Comparison of ENCODE assay signal across 22 mouse cellular contexts in genomic region chr14:61523821-61524220, GRCm38 (mm10).
"Had no signal": no experiment of that assay in that cellular context is flagged by ENCODE, and none has a peak within 500 bp of the region (broad histone marks: within the 10 kb centered on the region; RNA-seq: fewer than 3 reads in every experiment).

No protein-coding gene starts in this region.

- DNase-seq: gastrocnemius, adult 2 months; gastrocnemius, postnatal 10 days; gastrocnemius, postnatal 25 days; heart, adult 18-20 months; heart, postnatal 14 days; heart, postnatal 36 days; kidney, adult 18-20 months; kidney, adult 8-10 months; kidney, postnatal 10 days; kidney, postnatal 25 days; kidney, postnatal 4 days; layer of hippocampus, postnatal 36 days; left cerebral cortex, postnatal 4 days had no signal

- H3K27ac ChIP-seq: gastrocnemius, adult 2 months; heart, embryonic 13.5 days; heart, embryonic 15.5 days; hindbrain, embryonic 13.5 days; hindbrain, embryonic 15.5 days; intestine, embryonic 15.5 days; layer of hippocampus, adult 2 months; limb, embryonic 13.5 days; limb, embryonic 15.5 days; liver, embryonic 14.5 days had no signal

- H3K27me3 ChIP-seq: heart, embryonic 13.5 days; heart, embryonic 15.5 days; hindbrain, embryonic 13.5 days; hindbrain, embryonic 15.5 days; intestine, embryonic 15.5 days; limb, embryonic 13.5 days; limb, embryonic 15.5 days had no signal

- H3K36me3 ChIP-seq: heart, embryonic 13.5 days; heart, embryonic 15.5 days; hindbrain, embryonic 13.5 days; hindbrain, embryonic 15.5 days; intestine, embryonic 15.5 days; limb, embryonic 13.5 days; limb, embryonic 15.5 days had no signal

- H3K4me1 ChIP-seq: heart, embryonic 13.5 days; heart, embryonic 15.5 days; hindbrain, embryonic 13.5 days; hindbrain, embryonic 15.5 days; intestine, embryonic 15.5 days; limb, embryonic 13.5 days; limb, embryonic 15.5 days had no signal

- H3K4me3 ChIP-seq: gastrocnemius, adult 2 months; heart, embryonic 13.5 days; heart, embryonic 15.5 days; hindbrain, embryonic 13.5 days; hindbrain, embryonic 15.5 days; intestine, embryonic 15.5 days; layer of hippocampus, adult 2 months; limb, embryonic 13.5 days; limb, embryonic 15.5 days had no signal

- H3K9ac ChIP-seq: heart, embryonic 13.5 days; heart, embryonic 15.5 days; hindbrain, embryonic 13.5 days; hindbrain, embryonic 15.5 days; intestine, embryonic 15.5 days; limb, embryonic 13.5 days; limb, embryonic 15.5 days; liver, embryonic 14.5 days had no signal
